Mouse (Mus musculus) myocyte (in vitro differentiated cells): ENCODE results near the gene Tprn.

Source experiments
- CEBPB ChIP-seq: IDR thresholded peaks from 2 replicates; pipeline ENCODE4 v1.6.1; 2011; ENCODE audit warnings: mild to moderate bottlenecking, moderate library complexity; ENCODE audit not compliant: poor library complexity, insufficient read depth, severe bottlenecking
- E2F4 ChIP-seq: IDR thresholded peaks from one replicate; pipeline ENCODE4 v1.6.1; 2011; ENCODE audit warnings: mild to moderate bottlenecking, control low read depth, moderate library complexity; ENCODE audit not compliant: insufficient read depth
- MAX ChIP-seq: IDR thresholded peaks from one replicate; pipeline ENCODE4 v1.6.1; 2011; ENCODE audit warnings: low read depth, mild to moderate bottlenecking, control low read depth
- MYOD1 ChIP-seq, 3 experiments: IDR thresholded peaks; one replicate each; pipeline ENCODE4 v1.6.1; 2011; ENCODE audit warnings: control low read depth in 2 of 3, low read depth in 2 of 3, mild to moderate bottlenecking in 2 of 3, moderate library complexity in 1 of 3; ENCODE audit not compliant: insufficient read length in 2 of 3, control insufficient read depth in 1 of 3
- MYOG ChIP-seq, 3 experiments: IDR thresholded peaks; one replicate each; pipeline ENCODE4 v1.6.1; 2011; ENCODE audit warnings: control low read depth in 2 of 3, low read depth in 2 of 3, mild to moderate bottlenecking in 2 of 3; ENCODE audit not compliant: insufficient read length in 2 of 3, control insufficient read depth in 1 of 3, insufficient read depth in 1 of 3
- POLR2A ChIP-seq: IDR thresholded peaks from one replicate; pipeline ENCODE4 v1.6.1; 2011; ENCODE audit warnings: low read depth, mild to moderate bottlenecking, control low read depth, moderate library complexity; ENCODE audit not compliant: insufficient read length
- POLR2AphosphoS2 ChIP-seq: IDR thresholded peaks from one replicate; pipeline ENCODE4 v1.6.1; 2011; ENCODE audit warnings: low read depth, control low read depth; ENCODE audit not compliant: insufficient read length
- REST ChIP-seq: IDR thresholded peaks from one replicate; pipeline ENCODE4 v1.6.1; 2011; ENCODE audit warnings: mild to moderate bottlenecking, control low read depth, moderate library complexity; ENCODE audit not compliant: insufficient read depth, insufficient read length
- SRF ChIP-seq: IDR thresholded peaks from one replicate; pipeline ENCODE4 v1.6.1; 2011; ENCODE audit warnings: low read depth; ENCODE audit not compliant: control insufficient read depth, insufficient read length
- TCF12 ChIP-seq: IDR thresholded peaks from one replicate; pipeline ENCODE4 v1.6.1; 2011; ENCODE audit warnings: mild to moderate bottlenecking, control low read depth; ENCODE audit not compliant: poor library complexity, insufficient read depth, severe bottlenecking
- TCF3 ChIP-seq: IDR thresholded peaks from one replicate; pipeline ENCODE4 v1.6.1; 2011; ENCODE audit warnings: low read depth, control low read depth; ENCODE audit not compliant: insufficient read length
- USF1 ChIP-seq: IDR thresholded peaks from one replicate; pipeline ENCODE4 v1.6.1; 2011; ENCODE audit warnings: low read depth, mild to moderate bottlenecking, control low read depth, moderate library complexity

DNA sequence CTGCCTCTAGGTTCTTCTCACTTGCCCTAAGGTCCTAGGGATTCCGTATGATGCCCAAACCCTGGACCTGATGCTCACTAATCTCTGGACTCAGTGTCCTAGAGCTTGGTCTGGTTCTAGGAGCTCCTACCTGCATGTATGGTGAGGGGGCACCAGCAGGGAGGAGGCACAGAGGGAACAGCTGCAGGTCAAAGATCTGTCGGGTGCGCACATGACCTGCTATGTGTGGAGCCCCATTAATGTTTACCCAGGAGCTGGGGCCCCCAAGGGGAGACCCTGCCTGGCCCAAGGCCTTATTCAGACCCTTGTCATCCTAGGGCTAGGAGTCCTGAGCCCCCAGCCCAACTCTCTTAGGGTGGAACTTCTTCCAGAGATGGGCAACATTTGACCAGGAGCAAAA, 28.4 kb upstream of the Tprn start, which contains the start of gene Slc34a3:
- TF ChIP-seq POLR2A (no peak), MYOD1 (IDR thresholded peaks at IDR 0.05; ENCODE audit: control insufficient read depth in 1 of 3, insufficient read length in 2 of 3, low read depth in 2 of 3) (no peak), SRF (no peak), POLR2AphosphoS2 (no peak), REST (no peak), E2F4 (no peak), TCF12 (no peak), USF1 (no peak), CEBPB (no peak), MAX (no peak), MYOG (IDR thresholded peaks at IDR 0.05; ENCODE audit: control insufficient read depth in 1 of 3, insufficient read depth in 1 of 3, insufficient read length in 2 of 3, low read depth in 2 of 3) (no peak), TCF3 (no peak)
